Mouse (Mus musculus) heart, adult 2 months (tissue): ENCODE measurements around the gene Gm29110. TPM values are rescaled to one million over a fixed set of nuclear protein-coding genes. Genes with fewer than 3 reads are reported as not detected.
"Not testable (repeated sequence)": the region's sequence is repeated elsewhere in the genome, so short reads cannot be mapped to it uniquely, and the experiment has no call there.

ENCODE experiments used
- DNase-seq, 2 experiments: peaks; one replicate each; pipeline ENCODE4 v3.0.0; 2021
- H3K27ac ChIP-seq: fragments of 200-600 bp; 2 replicates; pipeline ENCODE4 v1.8.1; 2022
- H3K27me3 ChIP-seq: fragments of 200-500 bp; 2 replicates; pipeline ENCODE4 v1.6.1; 2012; ENCODE audit warnings: mild to moderate bottlenecking, low read length, inconsistent platforms, mixed read lengths; ENCODE audit not compliant: control insufficient read depth, insufficient read depth
- H3K36me3 ChIP-seq: fragments of 200-500 bp; 2 replicates; pipeline ENCODE4 v1.6.1; 2012; ENCODE audit warnings: low read length, inconsistent platforms; ENCODE audit not compliant: control insufficient read depth, insufficient read depth
- H3K4me1 ChIP-seq: fragments of 200-500 bp; 2 replicates; pipeline ENCODE4 v1.6.1; 2011; ENCODE audit warnings: low read length; ENCODE audit not compliant: control insufficient read depth, insufficient read depth
- H3K4me3 ChIP-seq: fragments of 200-600 bp; 2 replicates; pipeline ENCODE4 v1.8.1; 2022
- H3K79me2 ChIP-seq: fragments of 200-500 bp; replicated peaks from 2 replicates; pipeline ENCODE4 v1.6.1; 2012; ENCODE audit warnings: mild to moderate bottlenecking, inconsistent platforms, low read length, moderate library complexity, mixed read lengths; ENCODE audit not compliant: control insufficient read depth, insufficient read depth
- H3K9ac ChIP-seq: fragments of 200-500 bp; 2 replicates; pipeline ENCODE4 v1.6.1; 2012; ENCODE audit warnings: low read depth, mild to moderate bottlenecking, control low read depth, inconsistent platforms, low read length, mixed read lengths
- WGBS: fragments of 180-500 bp; shearing (Covaris S2); methylation state at CpG from one replicate; pipeline ENCODE4 v1.1.7; 2018; 5-methylcytosine and 5-hydroxymethylcytosine counted together
- intact Hi-C: fragments of 180-260 bp; cut with DNase I; formaldehyde crosslinking; loops from one replicate; pipeline ENCODE4 v1.15.1; 2025
- long read RNA-seq: library from polyadenylated mRNA; stranded (forward); transcript quantifications from one replicate; pipeline ENCODE4 v2.0.0, GENCODE M21; 2021
- polyA plus RNA-seq: library from polyadenylated mRNA; depleted of rRNA; stranded (reverse); fragments of >200 nt; gene quantifications from 2 replicates; pipeline ENCODE4 v1.2.3, GENCODE M21; 2012; rRNA removed
- total RNA-seq, 2 experiments: library from RNA; stranded (reverse); gene quantifications; 2 replicates each; pipeline ENCODE4 v1.2.3; 2021

Gm29110 gene
- total RNA-seq = not detected
- polyA plus RNA-seq = not detected in 2 replicates
- long read RNA-seq = 0 reads

GRCm38 (mm10) chrY:74470231-74470630 lies at the start of gene Gm29110:
Gene Gm29110 (plus strand): TSS chrY:74470531.
- WGBS = 60% methylated on average over 1 of the region's 6 CpGs
- H3K27ac ChIP-seq, intact Hi-C loops, H3K27me3 ChIP-seq, H3K9ac ChIP-seq, H3K4me3 ChIP-seq, H3K4me1 ChIP-seq, DNase-seq, H3K79me2 ChIP-seq, H3K36me3 ChIP-seq: not testable (repeated sequence)

Other genes with a start within 250 kb of the Gm29110 start
- not detected for gene Gm21913, start 153.4 kb downstream of the Gm29110 start, total RNA-seq
- gene Gm21913, start 153.4 kb downstream of the Gm29110 start, polyA plus RNA-seq = not detected in 2 replicates